Mouse (Mus musculus): ENCODE measurements around the gene 1700034I23Rik. TPM values are rescaled to one million over a fixed set of nuclear protein-coding genes. Genes with fewer than 3 reads are reported as not detected.
A peak's percentile ranks its signal among the peaks of the same experiment; 100 is the strongest.
"Not testable (repeated sequence)": the region's sequence is repeated elsewhere in the genome, so short reads cannot be mapped to it uniquely, and the experiment has no call there.

1700034I23Rik gene
- 0.09 TPM in 1 of 2 replicates, not detected in the other for polyA plus RNA-seq (2015; fragmentation: Nextera tagmentation; extraction: Ambion mirVana)

GRCm38 (mm10) chr3:40902443-40902842, at the start of gene 1700034I23Rik:
Gene 1700034I23Rik (minus strand): TSS chr3:40902543.
- not testable (repeated sequence) for H3K4me2 ChIP-seq (ENCODE audit: low read length); H3K4me1 ChIP-seq (replicated peaks; ENCODE audit: insufficient read depth, low read length)

GRCm38 (mm10) chr3:40951365-40951764, 49.0 kb upstream of the 1700034I23Rik start:
- no peak for ATAC-seq (replicated peaks; ENCODE audit: low FRiP score, low read depth)
- Histone ChIP-seq H3K4me2 (ENCODE audit: low read length) (peak overlapping the region; percentile 97), H3K4me1 (replicated peaks; ENCODE audit: insufficient read depth, low read length) (no peaks in the 10 kb centered on the region), H3K9ac (ENCODE audit: low read depth, low read length) (peak overlapping the region; percentile 84; the same call in 1 of the 2 replicates), H3K27me3 (ENCODE audit: insufficient read depth, low read length) (no peaks in the 10 kb centered on the region), H3K36me3 (ENCODE audit: insufficient read depth, low read length) (no peaks in the 10 kb centered on the region), H3K4me3 (replicated peaks; ENCODE audit: low read depth, low read length) (peak overlapping the region; percentile 80), H3K9me3 (replicated peaks; ENCODE audit: low read length) (no peaks in the 10 kb centered on the region), H3K27ac (peak overlapping the region; percentile 95; the same call in 1 of the 2 replicates)
- DNase-seq (ENCODE audit: low spot score) = peak; percentile 64
- TF ChIP-seq CTCF (IDR thresholded peaks at IDR 0.05; ENCODE audit: low read depth) = peak; percentile 50; the same call in 1 of the 2 replicates
- 12% methylated on average over 7 of the region's 7 CpGs for WGBS

More at GRCm38 (mm10) chr3:40902443-40902842, at the start of gene 1700034I23Rik:
- not testable (repeated sequence) for DNase-seq (ENCODE audit: low spot score); H3K9ac ChIP-seq (ENCODE audit: low read depth, low read length); ATAC-seq (replicated peaks; ENCODE audit: low FRiP score, low read depth); H3K9me3 ChIP-seq (replicated peaks; ENCODE audit: low read length); H3K36me3 ChIP-seq (ENCODE audit: insufficient read depth, low read length); H3K27me3 ChIP-seq (ENCODE audit: insufficient read depth, low read length); H3K27ac ChIP-seq; H3K4me3 ChIP-seq (replicated peaks; ENCODE audit: low read depth, low read length)
- 95% methylated on average over 5 of the region's 10 CpGs for WGBS

GRCm38 (mm10) chr3:40950601-40951201, 48.4 kb upstream of the 1700034I23Rik start:
- H3K4me2 ChIP-seq (ENCODE audit: low read length) = peak overlapping the region; percentile 97
- no peaks in the 10 kb centered on the region for H3K9me3 ChIP-seq (replicated peaks; ENCODE audit: low read length)
- no peaks in the 10 kb centered on the region for H3K27me3 ChIP-seq (ENCODE audit: insufficient read depth, low read length)
- TF ChIP-seq CTCF (IDR thresholded peaks at IDR 0.05; ENCODE audit: low read depth) = no peak
- H3K9ac ChIP-seq (ENCODE audit: low read depth, low read length) = peak overlapping the region; percentile 84
- H3K27ac ChIP-seq = peak overlapping the region; percentile 95
- ATAC-seq (replicated peaks; ENCODE audit: low FRiP score, low read depth) (peak; percentile 5), DNase-seq (ENCODE audit: low spot score) (peak; percentile 58)
- WGBS = under 1% methylated on average over 43 of the region's 43 CpGs
- H3K36me3 ChIP-seq (ENCODE audit: insufficient read depth, low read length) = no peaks in the 10 kb centered on the region
- no peaks in the 10 kb centered on the region for H3K4me1 ChIP-seq (replicated peaks; ENCODE audit: insufficient read depth, low read length)
- peak overlapping the region; percentile 80 for H3K4me3 ChIP-seq (replicated peaks; ENCODE audit: low read depth, low read length)

- no peaks in the 10 kb centered on the region for H3K9me3 ChIP-seq (replicated peaks; ENCODE audit: low read length)
- under 1% methylated on average over 79 of the region's 118 CpGs for whole genome bisulfite sequencing
- H3K36me3 ChIP-seq (ENCODE audit: insufficient read depth, low read length) = no peaks in the 10 kb centered on the region
- H3K4me3 ChIP-seq (replicated peaks; ENCODE audit: low read depth, low read length) = peak overlapping the region; percentile 80
- no peaks in the 10 kb centered on the region for H3K27me3 ChIP-seq (ENCODE audit: insufficient read depth, low read length)
- no peak for TF ChIP-seq CTCF (IDR thresholded peaks at IDR 0.05; ENCODE audit: low read depth)
- no peaks in the 10 kb centered on the region for H3K4me1 ChIP-seq (replicated peaks; ENCODE audit: insufficient read depth, low read length)
- peak overlapping the region; percentile 95 for H3K27ac ChIP-seq
- H3K4me2 ChIP-seq (ENCODE audit: low read length) = peak overlapping the region; percentile 97
- peak; percentile 18 for DNase-seq (ENCODE audit: low spot score)
- ATAC-seq (replicated peaks; ENCODE audit: low FRiP score, low read depth) = peak; percentile 22
- H3K9ac ChIP-seq (ENCODE audit: low read depth, low read length) = peak overlapping the region; percentile 84
These were observed 47.7 kb upstream of the 1700034I23Rik start for GRCm38 (mm10) chr3:40949903-40950600.

- TF ChIP-seq CTCF (IDR thresholded peaks at IDR 0.05; ENCODE audit: low read depth) = peak; percentile 20
- peak within 1 kb of the TSS; percentile 95 for H3K27ac ChIP-seq
- H3K4me3 ChIP-seq (replicated peaks; ENCODE audit: low read depth, low read length) = peak within 1 kb of the TSS; percentile 80
- peak within 1 kb of the TSS; percentile 84 for H3K9ac ChIP-seq (ENCODE audit: low read depth, low read length)
- no peaks in the 10 kb centered on the region for H3K4me1 ChIP-seq (replicated peaks; ENCODE audit: insufficient read depth, low read length)
- ATAC-seq (replicated peaks; ENCODE audit: low FRiP score, low read depth) (peak; percentile 96), DNase-seq (ENCODE audit: low spot score) (peak; percentile 99)
- peak within 1 kb of the TSS; percentile 97 for H3K4me2 ChIP-seq (ENCODE audit: low read length)
- under 1% methylated on average over 65 of the region's 66 CpGs for WGBS
- H3K27me3 ChIP-seq (ENCODE audit: insufficient read depth, low read length) = no peaks in the 10 kb centered on the region
- H3K9me3 ChIP-seq (replicated peaks; ENCODE audit: low read length) = no peaks in the 10 kb centered on the region
- H3K36me3 ChIP-seq (ENCODE audit: insufficient read depth, low read length) = no peaks in the 10 kb centered on the region
These were observed 47.0 kb upstream of the 1700034I23Rik start, which contains the start of gene Larp1b for GRCm38 (mm10) chr3:40949170-40949902. Gene Larp1b (plus strand): TSS chr3:40949828.

- no peaks in the 10 kb centered on the region for H3K4me1 ChIP-seq (replicated peaks; ENCODE audit: insufficient read depth, low read length)
- no peak overlapping the region for H3K4me2 ChIP-seq (ENCODE audit: low read length)
- TF ChIP-seq CTCF (IDR thresholded peaks at IDR 0.05; ENCODE audit: low read depth) = no peak
- ATAC-seq (replicated peaks; ENCODE audit: low FRiP score, low read depth) (no peak), DNase-seq (ENCODE audit: low spot score) (no peak)
- H3K27ac ChIP-seq = no peak overlapping the region
- peaks cover 3% of the 10 kb centered on the region; the same call in 1 of the 2 replicates for H3K36me3 ChIP-seq (ENCODE audit: insufficient read depth, low read length)
- H3K4me3 ChIP-seq (replicated peaks; ENCODE audit: low read depth, low read length) = no peak overlapping the region
- H3K9me3 ChIP-seq (replicated peaks; ENCODE audit: low read length) = no peaks in the 10 kb centered on the region
- no peak overlapping the region for H3K9ac ChIP-seq (ENCODE audit: low read depth, low read length)
- no peaks in the 10 kb centered on the region for H3K27me3 ChIP-seq (ENCODE audit: insufficient read depth, low read length)
These were observed 36.7 kb upstream of the 1700034I23Rik start for GRCm38 (mm10) chr3:40939019-40939418.
